Mouse (Mus musculus): ENCODE data around the gene Myo10. TPM values are rescaled to one million over a fixed set of nuclear protein-coding genes. Genes with fewer than 3 reads are reported as not detected.

Gene Myo10
- polyA plus RNA-seq, 1 experiment from 2014 or later, result 66.3 TPM

DNA sequence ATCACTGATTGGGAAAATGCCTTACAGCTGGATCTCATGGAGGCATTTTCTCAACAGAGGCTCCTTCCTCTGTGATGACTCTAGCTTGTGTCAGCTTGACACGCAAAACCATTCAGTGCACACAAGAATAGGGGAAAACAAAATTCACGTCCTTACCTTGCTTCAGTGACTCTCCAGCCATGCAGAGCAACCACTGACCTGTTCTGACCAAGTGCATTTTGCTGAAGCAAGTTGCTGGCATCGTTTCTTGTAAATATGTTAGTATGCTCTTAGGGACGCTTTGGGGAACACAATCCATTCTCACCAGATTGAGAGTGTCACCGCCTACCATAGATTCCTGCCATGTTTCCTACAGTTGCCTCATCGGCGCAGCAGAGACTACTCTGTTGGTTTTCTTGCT, 166.2 kb downstream of the Myo10 start:
- WGBS, result 95% methylated on average over 7 of the region's 7 CpGs
- Histone ChIP-seq H3K27ac (no peak overlapping the region), H3K4me1 (no peaks in the 10 kb centered on the region; the same call in 1 of the 2 replicates), H3K27me3 (ENCODE audit: poor library complexity, severe bottlenecking) (no peaks in the 10 kb centered on the region), H3K36me3 (replicated peaks) (peaks cover 98% of the 10 kb centered on the region), H3K4me3 (no peak overlapping the region), H3K9me3 (no peaks in the 10 kb centered on the region)
- DNase-seq (ENCODE audit: extremely low spot score, low spot score), result no peak

DNA sequence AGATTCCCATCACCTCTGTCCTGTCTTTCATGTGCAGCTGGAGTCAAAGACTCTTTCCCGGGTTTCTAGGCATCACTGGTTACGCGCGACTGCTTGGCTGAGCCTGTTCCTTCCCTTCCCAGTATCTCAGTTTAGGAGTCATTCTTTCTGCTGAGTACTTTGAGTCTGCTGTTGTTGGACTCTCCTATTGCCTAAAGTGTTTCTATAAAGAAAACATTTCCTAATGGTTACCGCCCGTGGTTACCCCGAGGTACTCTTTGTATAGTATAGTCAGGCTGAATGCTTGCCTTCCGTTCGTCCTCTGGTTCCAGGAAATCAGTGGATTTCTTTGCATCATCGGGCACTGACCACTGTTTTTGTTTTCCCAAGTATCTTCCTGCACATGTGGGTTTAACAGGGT, 166.9 kb downstream of the Myo10 start:
- H3K27ac ChIP-seq, result no peak overlapping the region
- 91% methylated on average over 10 of the region's 10 CpGs for WGBS

DNA sequence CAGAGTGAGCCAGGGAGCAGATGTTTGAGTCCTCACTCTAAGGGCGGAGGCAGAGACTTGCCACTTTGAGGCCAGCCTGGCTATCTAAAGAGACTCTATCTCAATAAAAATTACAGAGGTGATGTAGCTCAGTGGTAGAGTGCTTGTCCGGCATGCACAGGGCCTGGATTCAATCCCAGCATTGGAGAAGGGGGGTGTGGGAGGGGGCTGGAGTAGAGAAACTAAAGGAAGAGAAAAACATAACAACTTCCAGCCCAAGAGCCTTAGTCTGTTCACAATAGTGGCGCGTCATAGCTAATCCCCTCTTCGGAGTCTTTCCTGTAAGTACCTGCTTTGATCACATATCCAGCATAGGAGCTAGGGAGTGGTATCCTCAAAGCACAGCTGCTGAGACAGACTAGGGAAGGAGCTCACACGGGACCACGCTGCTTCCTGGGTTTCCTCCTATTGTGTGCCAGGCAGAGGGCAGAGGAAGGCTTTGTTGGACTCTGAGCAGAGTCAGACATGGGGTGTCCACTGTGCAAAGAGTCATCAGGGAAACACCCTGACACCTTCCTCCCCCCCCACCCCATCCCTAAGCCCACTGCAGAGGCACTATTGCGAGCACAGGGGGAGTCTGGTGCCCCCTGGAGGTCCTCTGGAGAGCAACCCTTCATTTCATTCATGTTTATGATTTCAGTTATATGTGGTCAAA, 169.5 kb downstream of the Myo10 start:
- 80% methylated on average over 8 of the region's 8 CpGs for WGBS
- no peaks in the 10 kb centered on the region for H3K4me1 ChIP-seq
- DNase-seq (ENCODE audit: extremely low spot score, low spot score), result no peak
- H3K9me3 ChIP-seq, result no peaks in the 10 kb centered on the region
- no peaks in the 10 kb centered on the region for H3K27me3 ChIP-seq (ENCODE audit: poor library complexity, severe bottlenecking)
- peaks cover 98% of the 10 kb centered on the region for H3K36me3 ChIP-seq (replicated peaks)
- H3K4me3 ChIP-seq, result no peak overlapping the region
- peak overlapping the region; percentile 44; the same call in 1 of the 2 replicates for H3K27ac ChIP-seq

More for the DNA sequence above, 166.9 kb downstream of the Myo10 start:
- Histone ChIP-seq H3K36me3 (replicated peaks) (peaks cover 98% of the 10 kb centered on the region), H3K4me1 (no peaks in the 10 kb centered on the region; the same call in 1 of the 2 replicates), H3K27me3 (ENCODE audit: poor library complexity, severe bottlenecking) (no peaks in the 10 kb centered on the region), H3K4me3 (no peak overlapping the region), H3K9me3 (no peaks in the 10 kb centered on the region)
- DNase-seq (ENCODE audit: extremely low spot score, low spot score), result no peak

DNA sequence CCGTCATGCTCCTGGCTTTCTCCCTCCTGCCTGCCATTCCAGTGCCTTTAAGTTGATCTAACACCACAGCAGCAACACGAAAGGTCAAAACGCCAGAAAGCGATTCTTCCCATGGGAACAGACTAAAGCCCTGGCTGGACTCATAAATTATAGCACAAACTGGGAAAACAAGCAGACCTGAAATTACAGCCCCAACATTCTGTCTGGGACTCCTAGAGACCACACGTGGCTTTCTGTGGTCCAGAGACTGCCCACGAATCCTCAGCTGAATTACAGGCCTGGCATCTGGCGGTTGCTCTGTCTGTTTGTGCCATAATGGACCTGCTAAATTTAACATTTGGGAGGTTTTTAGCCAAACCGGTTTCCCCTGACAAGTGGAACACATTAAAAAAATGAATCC, 171.8 kb downstream of the Myo10 start:
- H3K36me3 ChIP-seq (replicated peaks), result peaks cover 98% of the 10 kb centered on the region
- H3K27ac ChIP-seq, result no peak overlapping the region
- H3K27me3 ChIP-seq (ENCODE audit: poor library complexity, severe bottlenecking), result no peaks in the 10 kb centered on the region
- DNase-seq (ENCODE audit: extremely low spot score, low spot score), result no peak
- WGBS, result 90% methylated on average over 8 of the region's 8 CpGs
- no peaks in the 10 kb centered on the region for H3K4me1 ChIP-seq
- H3K4me3 ChIP-seq, result no peak overlapping the region
- no peaks in the 10 kb centered on the region for H3K9me3 ChIP-seq

DNA sequence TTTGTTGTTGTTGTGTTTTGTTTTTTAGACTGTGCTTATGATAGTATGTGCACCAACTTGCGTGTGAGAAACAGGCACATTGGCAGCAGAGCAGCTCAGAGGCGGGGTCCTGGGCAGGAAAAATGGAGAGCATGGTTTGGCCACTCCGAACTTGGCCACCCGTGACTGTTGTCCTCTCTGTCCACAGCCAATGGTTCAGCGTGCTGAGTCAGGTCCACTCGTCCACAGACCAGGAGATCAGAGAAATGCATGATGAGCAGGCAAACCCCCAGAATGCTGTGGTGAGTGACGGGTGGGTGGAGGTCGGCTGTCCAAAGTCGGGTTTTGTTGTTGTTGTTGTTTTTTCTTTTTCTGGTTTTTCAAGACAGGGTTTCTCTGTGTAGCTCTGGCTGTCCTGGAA, 173.2 kb downstream of the Myo10 start:
- no peak overlapping the region for H3K4me3 ChIP-seq
- H3K27ac ChIP-seq, result no peak overlapping the region
- peaks cover 98% of the 10 kb centered on the region for H3K36me3 ChIP-seq (replicated peaks)
- WGBS, result 94% methylated on average over 9 of the region's 9 CpGs
- H3K9me3 ChIP-seq, result no peaks in the 10 kb centered on the region
- H3K4me1 ChIP-seq, result no peaks in the 10 kb centered on the region
- no peaks in the 10 kb centered on the region for H3K27me3 ChIP-seq (ENCODE audit: poor library complexity, severe bottlenecking)
- DNase-seq (ENCODE audit: extremely low spot score, low spot score), result no peak

DNA sequence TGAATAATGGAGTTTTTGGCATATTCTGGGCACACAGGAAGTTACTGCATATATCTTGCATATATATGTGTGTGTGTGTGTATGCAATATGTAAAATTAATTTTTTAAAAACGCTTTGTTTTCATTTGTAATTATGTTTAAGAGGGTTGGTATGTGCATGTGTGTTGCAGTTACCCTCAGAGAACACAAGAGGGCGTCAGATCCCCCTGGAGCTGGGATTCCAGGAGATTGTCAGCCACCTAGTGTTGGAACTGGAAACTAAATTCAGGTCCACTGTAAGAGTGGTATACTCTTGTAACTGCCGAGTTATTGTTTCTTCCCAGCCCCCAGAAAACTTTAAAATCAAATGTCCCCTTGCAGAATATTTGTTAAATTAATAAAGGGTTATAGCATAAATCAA, 174.0 kb downstream of the Myo10 start:
- no peak for DNase-seq (ENCODE audit: extremely low spot score, low spot score)

DNA sequence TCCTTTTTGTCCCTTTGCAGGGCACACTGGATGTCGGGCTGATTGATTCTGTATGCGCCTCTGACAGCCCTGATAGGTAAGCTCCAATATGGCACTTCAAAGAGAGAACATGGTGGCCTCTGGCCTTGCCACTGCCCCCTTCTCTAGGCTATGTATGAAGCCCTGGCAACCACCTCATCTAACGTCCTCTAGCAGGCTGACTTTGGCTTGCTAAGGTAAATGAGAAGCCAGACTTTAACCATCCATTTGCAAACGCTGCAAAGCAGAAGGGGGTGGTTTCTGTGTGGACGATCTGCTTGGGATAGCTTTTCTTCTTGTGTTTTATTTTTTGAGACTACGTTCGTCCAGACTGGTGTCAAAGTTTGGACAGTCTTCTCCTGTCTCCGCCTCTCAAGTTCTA, 174.9 kb downstream of the Myo10 start:
- Histone ChIP-seq H3K27ac (no peak overlapping the region), H3K4me3 (no peak overlapping the region), H3K27me3 (ENCODE audit: poor library complexity, severe bottlenecking) (no peaks in the 10 kb centered on the region), H3K4me1 (no peaks in the 10 kb centered on the region), H3K36me3 (replicated peaks) (peaks cover 99% of the 10 kb centered on the region), H3K9me3 (no peaks in the 10 kb centered on the region)
- WGBS, result 94% methylated on average over 8 of the region's 8 CpGs
- DNase-seq (ENCODE audit: extremely low spot score, low spot score), result no peak

More for the DNA sequence above, 174.0 kb downstream of the Myo10 start:
- Histone ChIP-seq H3K27ac (no peak overlapping the region), H3K36me3 (replicated peaks) (peaks cover 98% of the 10 kb centered on the region), H3K9me3 (no peaks in the 10 kb centered on the region), H3K4me1 (no peaks in the 10 kb centered on the region), H3K4me3 (no peak overlapping the region), H3K27me3 (ENCODE audit: poor library complexity, severe bottlenecking) (no peaks in the 10 kb centered on the region)
- 65% methylated on average over 3 of the region's 3 CpGs for WGBS

DNA sequence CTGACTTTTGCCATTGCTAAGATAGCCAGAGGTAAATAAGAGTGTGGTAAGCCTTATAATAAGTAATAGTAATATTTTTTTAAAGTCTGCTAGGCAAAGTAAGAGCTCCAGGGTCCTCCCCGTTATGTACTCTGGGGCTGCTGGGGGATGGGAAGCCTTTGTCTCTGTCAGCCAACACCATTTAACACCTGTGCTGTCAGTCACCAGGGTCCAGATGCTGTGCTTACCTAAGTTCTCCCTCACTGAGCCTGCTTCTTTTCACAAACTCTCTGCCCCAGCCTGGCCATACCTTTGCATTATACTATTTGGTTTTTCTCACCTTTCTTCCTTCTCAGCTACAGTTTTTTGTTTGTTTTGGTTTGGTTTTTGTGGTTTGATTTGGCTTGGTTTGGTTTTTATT, 175.6 kb downstream of the Myo10 start:
- H3K4me3 ChIP-seq, result no peak overlapping the region
- WGBS, result 96% methylated on average over 1 of the region's 1 CpGs
- H3K4me1 ChIP-seq, result no peaks in the 10 kb centered on the region
- H3K9me3 ChIP-seq, result no peaks in the 10 kb centered on the region
- no peak overlapping the region for H3K27ac ChIP-seq
- peaks cover 100% of the 10 kb centered on the region for H3K36me3 ChIP-seq (replicated peaks)
- DNase-seq (ENCODE audit: extremely low spot score, low spot score), result no peak
- H3K27me3 ChIP-seq (ENCODE audit: poor library complexity, severe bottlenecking), result no peaks in the 10 kb centered on the region

DNA sequence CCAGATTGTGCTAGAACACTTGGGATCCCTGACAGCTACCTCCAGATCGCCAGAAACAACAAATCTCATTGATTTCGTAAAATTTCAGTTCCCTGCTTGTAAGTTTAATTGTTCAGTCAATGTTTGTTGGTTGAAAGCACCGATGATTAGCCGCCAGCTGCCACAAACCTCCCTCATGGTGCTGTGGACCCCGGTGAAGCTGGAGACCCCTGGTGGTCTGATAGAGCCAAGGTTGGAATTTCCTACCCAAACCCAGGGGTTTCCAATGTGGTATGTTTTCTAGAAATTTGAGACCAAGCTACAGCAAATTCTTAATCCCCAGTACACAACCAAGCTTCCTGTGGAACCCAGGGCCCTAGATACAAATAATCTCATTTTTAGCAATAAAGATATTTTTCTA, 179.4 kb downstream of the Myo10 start:
- Histone ChIP-seq H3K9me3 (no peaks in the 10 kb centered on the region), H3K27ac (no peak overlapping the region), H3K27me3 (ENCODE audit: poor library complexity, severe bottlenecking) (no peaks in the 10 kb centered on the region), H3K4me3 (no peak overlapping the region), H3K36me3 (replicated peaks) (peaks cover 100% of the 10 kb centered on the region), H3K4me1 (no peaks in the 10 kb centered on the region)
- 90% methylated on average over 5 of the region's 5 CpGs for WGBS
- DNase-seq (ENCODE audit: extremely low spot score, low spot score), result no peak

DNA sequence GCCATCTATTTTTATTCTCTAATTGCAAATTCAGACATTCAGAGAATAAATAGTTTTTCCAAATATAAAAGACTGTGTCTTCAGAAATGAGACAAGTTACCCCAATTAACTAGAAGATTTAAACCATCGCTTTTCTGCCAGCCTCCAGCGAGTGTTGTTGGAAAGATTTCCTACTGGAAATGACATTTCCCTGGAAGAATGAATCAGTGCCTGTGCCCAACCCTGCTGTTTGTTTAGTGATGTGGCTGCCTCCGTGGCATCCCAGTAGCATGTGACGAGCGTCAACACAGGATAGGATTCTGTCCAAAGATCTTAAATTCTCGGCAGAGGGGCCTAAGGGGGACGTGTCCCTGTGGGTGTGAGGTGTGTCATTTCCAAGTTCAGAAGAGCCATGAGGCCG, 179.9 kb downstream of the Myo10 start:
- Histone ChIP-seq H3K9me3 (no peaks in the 10 kb centered on the region), H3K4me3 (no peak overlapping the region), H3K36me3 (replicated peaks) (peaks cover 100% of the 10 kb centered on the region), H3K27me3 (ENCODE audit: poor library complexity, severe bottlenecking) (no peaks in the 10 kb centered on the region), H3K4me1 (no peaks in the 10 kb centered on the region), H3K27ac (no peak overlapping the region)
- DNase-seq (ENCODE audit: extremely low spot score, low spot score), result no peak
- 89% methylated on average over 8 of the region's 8 CpGs for WGBS

DNA sequence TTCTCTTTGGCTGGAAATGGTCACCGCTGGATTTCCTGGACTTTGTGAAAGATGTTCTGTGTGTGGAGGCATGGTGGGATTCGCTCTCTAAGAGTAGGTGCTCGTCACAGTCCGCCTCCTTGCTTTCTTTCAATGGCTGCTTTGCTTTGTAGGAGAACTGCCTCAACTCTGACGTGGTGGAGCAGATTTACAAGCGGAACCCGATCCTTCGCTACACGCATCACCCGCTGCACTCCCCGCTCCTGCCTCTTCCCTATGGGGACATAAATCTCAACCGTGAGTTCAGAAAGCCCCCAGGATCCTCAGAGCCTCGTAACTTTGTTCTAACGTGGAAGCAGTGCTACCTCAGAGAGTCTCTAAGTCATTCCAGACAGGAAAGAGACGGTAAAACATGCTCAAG, 180.8 kb downstream of the Myo10 start:
- WGBS, result 93% methylated on average over 15 of the region's 15 CpGs
- H3K27ac ChIP-seq, result no peak overlapping the region
- H3K4me3 ChIP-seq, result no peak overlapping the region
- H3K9me3 ChIP-seq, result no peaks in the 10 kb centered on the region
- H3K36me3 ChIP-seq (replicated peaks), result peaks cover 100% of the 10 kb centered on the region
- no peaks in the 10 kb centered on the region for H3K4me1 ChIP-seq
- H3K27me3 ChIP-seq (ENCODE audit: poor library complexity, severe bottlenecking), result no peaks in the 10 kb centered on the region
- DNase-seq (ENCODE audit: extremely low spot score, low spot score), result no peak

DNA sequence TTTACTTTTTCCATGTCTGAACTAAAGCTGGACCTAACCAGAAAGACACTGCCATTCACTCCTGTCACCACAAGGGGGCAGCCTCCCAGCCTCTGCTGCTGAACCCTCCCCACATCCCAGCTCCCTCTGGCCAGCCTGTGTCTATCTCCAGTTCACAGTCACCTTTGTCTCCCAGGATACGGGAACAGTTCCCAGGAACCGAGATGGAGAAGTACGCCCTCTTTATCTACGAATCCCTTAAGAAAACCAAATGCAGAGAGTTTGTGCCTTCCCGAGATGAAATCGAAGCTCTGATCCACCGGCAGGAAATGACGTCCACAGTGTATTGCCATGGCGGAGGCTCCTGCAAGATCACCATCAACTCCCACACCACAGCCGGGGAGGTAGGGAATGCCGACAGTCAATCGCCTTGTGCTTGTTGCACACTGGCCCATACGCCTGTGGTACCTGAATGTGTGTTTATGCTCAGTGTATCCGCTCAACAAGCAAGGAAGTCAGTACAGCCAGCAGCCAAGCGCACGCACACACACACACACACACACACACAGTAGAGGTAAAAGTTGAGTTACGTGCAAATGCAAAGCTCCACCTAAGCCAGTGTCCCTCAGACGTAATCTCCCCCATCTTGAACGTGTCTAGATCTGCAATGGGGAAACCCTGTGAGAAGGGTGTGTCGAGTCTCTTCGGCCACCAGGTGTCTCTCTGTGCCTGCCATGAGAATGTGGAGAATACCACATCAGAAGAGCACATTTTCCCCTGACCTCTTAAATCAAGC, 183.2 kb downstream of the Myo10 start:
- H3K27ac ChIP-seq, result no peak overlapping the region
- H3K27me3 ChIP-seq (ENCODE audit: poor library complexity, severe bottlenecking), result no peaks in the 10 kb centered on the region
- no peaks in the 10 kb centered on the region for H3K9me3 ChIP-seq
- no peak overlapping the region for H3K4me3 ChIP-seq
- DNase-seq (ENCODE audit: extremely low spot score, low spot score), result peak; percentile 69
- peaks cover 100% of the 10 kb centered on the region for H3K36me3 ChIP-seq (replicated peaks)
- 91% methylated on average over 21 of the region's 21 CpGs for WGBS
- H3K4me1 ChIP-seq, result no peaks in the 10 kb centered on the region

DNA sequence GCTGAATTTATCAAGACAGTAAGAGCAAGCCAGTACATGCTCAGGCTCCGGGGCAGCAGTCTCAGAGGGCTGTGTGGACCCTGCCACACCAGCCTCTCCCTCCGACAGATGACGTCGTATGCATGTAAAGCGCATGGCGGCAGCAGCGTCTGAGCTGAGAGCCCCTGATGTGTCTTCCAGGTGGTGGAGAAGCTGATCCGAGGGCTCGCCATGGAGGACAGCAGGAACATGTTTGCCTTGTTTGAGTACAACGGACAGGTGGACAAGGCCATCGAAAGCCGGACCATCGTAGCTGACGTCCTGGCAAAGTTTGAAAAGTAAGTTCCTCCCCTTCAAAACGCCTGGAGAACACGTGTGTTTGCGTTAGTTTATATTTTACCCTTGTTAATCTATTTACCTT, 184.0 kb downstream of the Myo10 start:
- WGBS, result 95% methylated on average over 17 of the region's 17 CpGs
- Histone ChIP-seq H3K27ac (no peak overlapping the region), H3K4me3 (no peak overlapping the region), H3K9me3 (no peaks in the 10 kb centered on the region), H3K4me1 (no peaks in the 10 kb centered on the region), H3K27me3 (ENCODE audit: poor library complexity, severe bottlenecking) (no peaks in the 10 kb centered on the region), H3K36me3 (replicated peaks) (peaks cover 100% of the 10 kb centered on the region)
- no peak for DNase-seq (ENCODE audit: extremely low spot score, low spot score)
